Comparison of ENCODE assay signal across 18 mouse cellular contexts in genomic region chr13:104531841-104532240, GRCm38 (mm10).
"Had no signal": no experiment of that assay in that cellular context is flagged by ENCODE, and none has a peak within 500 bp of the region (broad histone marks: within the 10 kb centered on the region; RNA-seq: fewer than 3 reads in every experiment).

No protein-coding gene starts in this region.

- H3K9ac ChIP-seq: liver, embryonic 15.5 days; liver, postnatal 0 days; lung, embryonic 15.5 days; neural tube, embryonic 12.5 days; stomach, embryonic 15.5 days had no signal

- H3K27me3 ChIP-seq: liver, embryonic 15.5 days; lung, embryonic 15.5 days; megakaryocyte, embryonic 14.5 days; neural tube, embryonic 12.5 days; stomach, embryonic 15.5 days had no signal

- H3K4me2 ChIP-seq: liver, embryonic 15.5 days; lung, embryonic 15.5 days; midbrain, embryonic 11.5 days; neural tube, embryonic 12.5 days; stomach, embryonic 15.5 days had no signal

- H3K27ac ChIP-seq: liver, embryonic 15.5 days; lung, embryonic 15.5 days; macrophage; neural tube, embryonic 12.5 days; stomach, embryonic 15.5 days; stomach, postnatal 0 days had no signal

- H3K9me3 ChIP-seq: liver, embryonic 15.5 days; lung, embryonic 15.5 days; megakaryocyte, embryonic 14.5 days; neural tube, embryonic 12.5 days; stomach, embryonic 15.5 days had no signal

- DNase-seq: liver, postnatal 0 days; lung, adult 2 months; lung, postnatal 14 days; lung, postnatal 36 days; midbrain, embryonic 14.5 days; right cerebral cortex, postnatal 14 days; thymus, adult 2 months; thymus, postnatal 25 days; thymus, postnatal 4 days had no signal

- ATAC-seq: liver, postnatal 0 days; lung, postnatal 0 days had no signal

- H3K4me1 ChIP-seq: liver, embryonic 15.5 days; lung, embryonic 15.5 days; megakaryocyte, embryonic 14.5 days; neural tube, embryonic 12.5 days; stomach, embryonic 15.5 days had no signal

- H3K4me3 ChIP-seq: liver, embryonic 15.5 days; lung, embryonic 15.5 days; megakaryocyte, embryonic 14.5 days; neural tube, embryonic 12.5 days; stomach, embryonic 15.5 days had no signal

- H3K36me3 ChIP-seq: liver, embryonic 15.5 days; lung, embryonic 15.5 days; neural tube, embryonic 12.5 days; stomach, embryonic 15.5 days had no signal
